Mouse (Mus musculus) cortical plate, adult 2 months (tissue): ENCODE measurements around the gene Vcp.

Experiments used
- CTCF ChIP-seq: fragments of 200-500 bp; IDR thresholded peaks from 2 replicates; pipeline ENCODE4 v1.5.1; 2011; ENCODE audit warnings: mild to moderate bottlenecking, control low read depth, low read length; ENCODE audit not compliant: insufficient read depth; ENCODE audit errors: extremely low read depth
- POLR2A ChIP-seq: fragments of 200-500 bp; IDR thresholded peaks from 2 replicates; pipeline ENCODE4 v1.6.1; 2011; ENCODE audit warnings: mild to moderate bottlenecking, low read length, control low read depth; ENCODE audit not compliant: insufficient read depth; ENCODE audit errors: extremely low read depth

- no peak for TF ChIP-seq CTCF
- TF ChIP-seq POLR2A: no peak
These were observed 47.7 kb downstream of the Vcp start for GRCm38 (mm10) chr4:42952563-42952962.
